Mouse (Mus musculus) forebrain, postnatal 0 days (tissue): ENCODE measurements around the gene Ddx50. TPM values are rescaled to one million over a fixed set of nuclear protein-coding genes. Genes with fewer than 3 reads are reported as not detected.

Experiments used
- ATAC-seq: fragments of 200-750 bp; cut with Nextera tagmentation; 2 replicates; pipeline ENCODE4 v1.8.0; 2017; ENCODE audit warnings: mild to moderate bottlenecking, moderate library complexity
- DNase-seq: peaks from one replicate; pipeline ENCODE4 v3.0.0-alpha.2; 2015
- H3K27ac ChIP-seq: fragments of 300-500 bp; sonication (generic); 2 replicates; pipeline ENCODE4 v1.5.1; 2014; ENCODE audit warnings: low read depth, mild to moderate bottlenecking, antibody characterized with exemption, low read length, moderate library complexity, mixed read lengths
- H3K27me3 ChIP-seq: fragments of 300-500 bp; sonication (generic); 2 replicates; pipeline ENCODE4 v1.6.1; 2014; ENCODE audit warnings: mild to moderate bottlenecking, low read length, mixed read lengths; ENCODE audit not compliant: insufficient read depth
- H3K36me3 ChIP-seq: fragments of 300-500 bp; sonication (generic); 2 replicates; pipeline ENCODE4 v1.6.1; 2014; ENCODE audit warnings: mild to moderate bottlenecking, moderate library complexity; ENCODE audit not compliant: insufficient read depth
- H3K4me1 ChIP-seq: fragments of 300-500 bp; sonication (generic); 2 replicates; pipeline ENCODE4 v1.6.1; 2014; ENCODE audit warnings: antibody characterized with exemption; ENCODE audit not compliant: insufficient read depth
- H3K4me2 ChIP-seq: fragments of 300-500 bp; sonication (generic); 2 replicates; pipeline ENCODE4 v1.6.1; 2014; ENCODE audit warnings: low read depth, mild to moderate bottlenecking, moderate library complexity
- H3K4me3 ChIP-seq: fragments of 300-500 bp; sonication (generic); 2 replicates; pipeline ENCODE4 v1.5.1; 2014; ENCODE audit warnings: low read depth, low read length, mixed read lengths
- H3K9ac ChIP-seq: fragments of 300-500 bp; sonication (generic); 2 replicates; pipeline ENCODE4 v1.6.1; 2014; ENCODE audit warnings: mild to moderate bottlenecking
- H3K9me3 ChIP-seq: fragments of 300-500 bp; sonication (generic); 2 replicates; pipeline ENCODE4 v1.6.1; 2016; ENCODE audit warnings: low read length
- CTCF ChIP-seq: sonication (generic); IDR thresholded peaks from 2 replicates; pipeline ENCODE4 v1.5.1; 2016; ENCODE audit warnings: antibody characterized with exemption, control low read depth, low read depth
- WGBS: fragments of 180-500 bp; shearing (Covaris S2); extraction: QIAGEN DNeasy Blood & Tissue Kit; methylation state at CpG from one replicate; pipeline ENCODE4 v1.1.7; 2014; 5-methylcytosine and 5-hydroxymethylcytosine counted together
- polyA plus RNA-seq: library from polyadenylated mRNA; unstranded; fragments of >200 nt; fragmentation: Nextera tagmentation; extraction: Ambion mirVana; gene quantifications from 2 replicates; pipeline ENCODE4 v1.2.1, GENCODE M21; 2015
- total RNA-seq: library from RNA; depleted of rRNA; stranded (reverse); fragments of >200 nt; gene quantifications from 2 replicates; pipeline ENCODE4 v1.2.3, GENCODE M21; 2014

Ddx50 gene
- total and polyA plus RNA-seq, 2 experiments from 2014 or later = 74.5 to 91.0 TPM

DNA sequence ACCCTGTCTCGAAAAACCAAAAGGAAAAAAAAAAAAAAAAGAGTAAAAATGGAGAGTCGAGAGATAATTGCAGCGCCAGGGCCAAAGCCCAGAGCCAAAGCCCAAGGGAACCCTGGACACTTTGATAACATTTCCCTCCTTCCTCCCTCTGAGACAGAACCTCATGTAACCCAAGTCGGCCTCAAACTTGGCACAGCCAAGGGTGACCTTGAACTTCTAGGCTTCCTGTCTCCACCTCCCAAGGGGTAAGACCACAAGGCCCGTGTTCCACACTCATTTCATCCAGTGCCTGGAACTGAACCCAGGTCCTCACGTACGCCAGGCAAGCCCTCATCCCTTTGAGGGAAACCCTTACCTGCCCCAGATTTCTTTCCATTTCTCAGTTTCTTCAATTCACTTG, 5.7 kb upstream of the Ddx50 start:
- WGBS = 89% methylated on average over 7 of the region's 7 CpGs

GRCm38 (mm10) chr10:62651961-62652360, 943 bp upstream of the Ddx50 start:
- no peak for DNase-seq
- H3K36me3 ChIP-seq = no peaks in the 10 kb centered on the region
- peak overlapping the region; percentile 57 for H3K9ac ChIP-seq
- peak overlapping the region; percentile 55 for H3K4me2 ChIP-seq
- WGBS = 14% methylated on average over 3 of the region's 3 CpGs
- no peak for TF ChIP-seq CTCF
- H3K4me3 ChIP-seq = peak overlapping the region; percentile 90
- H3K9me3 ChIP-seq = no peaks in the 10 kb centered on the region
- no peaks in the 10 kb centered on the region for H3K27me3 ChIP-seq
- peaks cover 12% of the 10 kb centered on the region for H3K4me1 ChIP-seq
- H3K27ac ChIP-seq = peak overlapping the region; percentile 88
- ATAC-seq = no peak

More for the DNA sequence above, 5.7 kb upstream of the Ddx50 start:
- no peaks in the 10 kb centered on the region for H3K27me3 ChIP-seq
- H3K4me3 ChIP-seq = no peak overlapping the region
- H3K9ac ChIP-seq = no peak overlapping the region
- no peak overlapping the region for H3K4me2 ChIP-seq
- TF ChIP-seq CTCF = no peak
- no peaks in the 10 kb centered on the region for H3K9me3 ChIP-seq
- H3K4me1 ChIP-seq = no peaks in the 10 kb centered on the region
- DNase-seq (no peak), ATAC-seq (no peak)
- no peak overlapping the region for H3K27ac ChIP-seq
- no peaks in the 10 kb centered on the region for H3K36me3 ChIP-seq

GRCm38 (mm10) chr10:62650358-62650782, 648 bp downstream of the Ddx50 start:
- no peak for DNase-seq
- Histone ChIP-seq H3K27ac (peak overlapping the region; percentile 93), H3K27me3 (no peaks in the 10 kb centered on the region), H3K4me3 (peak overlapping the region; percentile 90), H3K4me2 (peak overlapping the region; percentile 64), H3K9me3 (no peaks in the 10 kb centered on the region), H3K9ac (peak overlapping the region; percentile 96), H3K4me1 (peaks cover 12% of the 10 kb centered on the region), H3K36me3 (peaks cover 13% of the 10 kb centered on the region)
- no peak for ATAC-seq
- TF ChIP-seq CTCF = no peak
- WGBS = 2% methylated on average over 17 of the region's 17 CpGs

- H3K27me3 ChIP-seq = no peaks in the 10 kb centered on the region
- peaks cover 10% of the 10 kb centered on the region for H3K4me1 ChIP-seq
- H3K36me3 ChIP-seq = no peaks in the 10 kb centered on the region
- DNase-seq (no peak), ATAC-seq (no peak)
- H3K9me3 ChIP-seq = no peaks in the 10 kb centered on the region
- H3K9ac ChIP-seq = no peak overlapping the region
- H3K27ac ChIP-seq = no peak overlapping the region
- TF ChIP-seq CTCF = no peak
- 90% methylated on average over 3 of the region's 3 CpGs for WGBS
- no peak overlapping the region for H3K4me3 ChIP-seq
- no peak overlapping the region for H3K4me2 ChIP-seq
Observed at GRCm38 (mm10) chr10:62604161-62604560, 46.9 kb downstream of the Ddx50 start.

DNA sequence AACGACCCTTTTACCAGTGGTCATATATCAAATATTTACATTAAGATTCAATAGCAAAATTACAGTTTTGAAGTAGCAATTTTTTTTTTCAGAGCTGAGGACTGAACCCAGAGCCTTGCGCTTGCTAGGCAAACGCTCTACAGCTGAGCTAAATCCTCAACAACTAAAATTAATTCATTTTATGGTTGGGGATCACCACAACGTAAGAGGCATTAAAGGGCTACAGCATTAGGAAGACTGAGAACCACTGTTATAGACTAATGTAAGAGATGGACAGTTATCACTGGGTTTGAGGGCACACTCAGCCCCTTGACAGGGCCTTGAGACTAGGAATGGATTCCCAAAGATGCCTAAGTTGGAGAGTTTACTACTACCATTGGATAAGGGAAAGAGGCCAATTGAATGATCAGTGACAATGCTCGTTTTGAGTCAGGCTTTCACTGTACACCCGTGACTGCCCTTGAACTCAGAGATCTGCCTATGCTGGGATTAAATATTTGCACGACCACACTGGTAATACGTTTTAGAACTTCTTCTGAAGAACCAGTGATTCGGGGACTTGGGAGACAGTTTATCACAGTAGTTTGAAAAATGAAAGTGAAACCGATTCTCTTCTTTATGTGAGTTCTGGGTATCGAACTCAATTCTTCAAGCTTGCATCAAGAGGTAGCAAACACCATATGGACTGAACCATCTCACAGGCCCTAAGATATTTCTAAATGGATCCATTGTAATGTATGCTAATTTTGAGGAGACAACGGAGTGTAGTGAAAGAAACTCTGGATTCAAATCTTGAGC, 47.6 kb downstream of the Ddx50 start:
- Histone ChIP-seq H3K9ac (no peak overlapping the region), H3K4me2 (no peak overlapping the region), H3K4me3 (no peak overlapping the region), H3K9me3 (no peaks in the 10 kb centered on the region), H3K36me3 (peaks cover 2% of the 10 kb centered on the region), H3K27me3 (no peaks in the 10 kb centered on the region), H3K4me1 (peaks cover 10% of the 10 kb centered on the region), H3K27ac (no peak overlapping the region)
- DNase-seq (no peak), ATAC-seq (no peak)
- no peak for TF ChIP-seq CTCF
- 88% methylated on average over 12 of the region's 12 CpGs for WGBS

GRCm38 (mm10) chr10:62602177-62603040, 48.6 kb downstream of the Ddx50 start, which contains the start of gene Ddx21:
Gene Ddx21 (minus strand): TSS chr10:62602281.
- peak within 1 kb of the TSS; percentile 70 for H3K9ac ChIP-seq
- peak within 1 kb of the TSS; percentile 77 for H3K4me2 ChIP-seq
- H3K4me1 ChIP-seq = peaks cover 10% of the 10 kb centered on the region
- DNase-seq = peak; percentile 95
- 6% methylated on average over 53 of the region's 53 CpGs for WGBS
- ATAC-seq = peak; percentile 100
- no peak for TF ChIP-seq CTCF
- no peaks in the 10 kb centered on the region for H3K9me3 ChIP-seq
- peak within 1 kb of the TSS; percentile 88 for H3K4me3 ChIP-seq
- peak within 1 kb of the TSS; percentile 79 for H3K27ac ChIP-seq
- peaks cover 12% of the 10 kb centered on the region for H3K36me3 ChIP-seq
- H3K27me3 ChIP-seq = no peaks in the 10 kb centered on the region

- ATAC-seq (peak; percentile 67), DNase-seq (no peak)
- no peaks in the 10 kb centered on the region for H3K27me3 ChIP-seq
- no peak for TF ChIP-seq CTCF
- under 1% methylated on average over 23 of the region's 23 CpGs for whole genome bisulfite sequencing
- H3K4me1 ChIP-seq = peaks cover 10% of the 10 kb centered on the region
- peak overlapping the region; percentile 79 for H3K27ac ChIP-seq
- H3K36me3 ChIP-seq = peaks cover 17% of the 10 kb centered on the region
- H3K4me2 ChIP-seq = peak overlapping the region; percentile 77
- H3K9ac ChIP-seq = peak overlapping the region; percentile 70
- no peaks in the 10 kb centered on the region for H3K9me3 ChIP-seq
- peak overlapping the region; percentile 88 for H3K4me3 ChIP-seq
Observed at GRCm38 (mm10) chr10:62601833-62602176, 49.2 kb downstream of the Ddx50 start.
